Mouse (Mus musculus) olfactory bulb, adult 2 months (tissue): ENCODE results near the gene Odf2.

Source experiments
- CTCF ChIP-seq: fragments of 200-500 bp; IDR thresholded peaks from 2 replicates; pipeline ENCODE4 v1.5.1; 2012; ENCODE audit warnings: low read depth, mild to moderate bottlenecking, low read length, moderate library complexity; ENCODE audit not compliant: insufficient read depth
- POLR2A ChIP-seq: fragments of 200-500 bp; IDR thresholded peaks from 2 replicates; pipeline ENCODE4 v1.6.1; 2012; ENCODE audit warnings: mild to moderate bottlenecking, low read depth, low read length, moderate library complexity; ENCODE audit not compliant: insufficient read depth

DNA sequence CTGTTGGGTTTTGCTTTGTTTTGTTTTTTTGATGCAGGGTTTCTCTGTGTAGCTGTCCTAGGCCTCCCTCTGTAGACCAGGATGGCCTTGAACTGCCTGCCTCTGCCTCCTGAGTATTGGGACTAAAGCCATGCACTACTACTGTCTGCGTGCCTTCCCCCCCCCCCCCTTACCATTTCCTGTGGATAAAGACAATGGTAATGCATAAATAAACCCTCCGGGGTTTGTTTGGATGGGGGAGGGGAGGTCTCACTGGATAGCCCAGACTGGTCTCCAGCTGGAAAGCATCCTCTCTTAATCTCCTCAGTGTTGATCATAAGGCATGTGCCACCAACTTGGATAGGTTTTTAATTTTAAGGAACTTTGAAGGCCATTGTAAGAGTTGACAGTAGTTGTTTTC is 84.5 kb downstream of the Odf2 start:
- TF ChIP-seq CTCF: no peak
- no peak for TF ChIP-seq POLR2A
